Mouse (Mus musculus) brain, embryonic 14.5 days (tissue): ENCODE measurements at regions not wholly inside any gene's neighbourhood (a gene's known extent, or its start where the extent isn't known, plus 50 kb on each side); places are given as distances from the start of the nearest gene placed in this dataset.

ENCODE experiments used
- CTCF ChIP-seq: fragments of 200-500 bp; IDR thresholded peaks from 2 replicates; pipeline ENCODE4 v1.5.1; 2012; ENCODE audit warnings: inconsistent platforms, mild to moderate bottlenecking, moderate library complexity, borderline replicate concordance; ENCODE audit not compliant: insufficient read depth, insufficient read length; ENCODE audit errors: extremely low read depth
- POLR2A ChIP-seq: fragments of 200-500 bp; IDR thresholded peaks from 2 replicates; pipeline ENCODE4 v1.6.1; 2012; ENCODE audit warnings: mild to moderate bottlenecking, inconsistent platforms, borderline replicate concordance; ENCODE audit not compliant: poor library complexity, insufficient read depth, insufficient read length, severe bottlenecking; ENCODE audit errors: extremely low read depth

GRCm38 (mm10) chr3:48441938-48442337 is 1315.2 kb downstream of the Pcdh18 start:
- TF ChIP-seq POLR2A (no peak), CTCF (no peak)
